Mouse (Mus musculus) adrenal gland, postnatal 36 days (tissue): ENCODE measurements around the gene Myl6. TPM values are rescaled to one million over a fixed set of nuclear protein-coding genes. Genes with fewer than 3 reads are reported as not detected.
"Not testable (repeated sequence)": the region's sequence is repeated elsewhere in the genome, so short reads cannot be mapped to it uniquely, and the experiment has no call there.

Source experiments
- DNase-seq, 2 experiments: peaks; one replicate each; pipeline ENCODE4 v3.0.0; 2021; ENCODE audit warnings: mixed read lengths in 1 of 2
- total RNA-seq, 2 experiments: library from RNA; stranded (reverse); gene quantifications; 2 replicates each; pipeline ENCODE4 v1.2.3; 2021

Gene Myl6
- total RNA-seq, 2 experiments from 2014 or later: 812 to 946 TPM

DNA sequence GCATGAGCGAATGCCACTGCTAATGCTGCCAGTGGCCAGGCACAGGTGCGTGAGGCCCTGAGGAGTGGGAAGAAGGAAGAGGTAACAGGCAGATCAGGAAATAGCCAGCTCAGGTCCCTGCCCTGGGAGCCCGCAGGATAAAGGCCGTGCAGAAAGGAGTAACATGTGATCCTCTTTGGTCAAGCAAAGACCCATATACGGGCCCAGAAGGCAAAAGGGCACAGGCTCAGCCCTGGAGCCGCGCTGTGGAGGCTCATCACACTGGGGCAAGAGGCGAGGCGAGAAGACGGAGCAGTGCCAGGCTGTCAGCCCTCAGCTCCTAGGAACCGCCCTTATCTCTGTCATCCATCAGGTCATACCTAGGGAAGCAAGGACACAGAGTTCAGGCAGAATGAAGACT is 16.4 kb upstream of the Myl6 start:
- no peak for DNase-seq

GRCm38 (mm10) chr10:128509831-128510230 is 15.9 kb upstream of the Myl6 start:
- no peak for DNase-seq

DNA sequence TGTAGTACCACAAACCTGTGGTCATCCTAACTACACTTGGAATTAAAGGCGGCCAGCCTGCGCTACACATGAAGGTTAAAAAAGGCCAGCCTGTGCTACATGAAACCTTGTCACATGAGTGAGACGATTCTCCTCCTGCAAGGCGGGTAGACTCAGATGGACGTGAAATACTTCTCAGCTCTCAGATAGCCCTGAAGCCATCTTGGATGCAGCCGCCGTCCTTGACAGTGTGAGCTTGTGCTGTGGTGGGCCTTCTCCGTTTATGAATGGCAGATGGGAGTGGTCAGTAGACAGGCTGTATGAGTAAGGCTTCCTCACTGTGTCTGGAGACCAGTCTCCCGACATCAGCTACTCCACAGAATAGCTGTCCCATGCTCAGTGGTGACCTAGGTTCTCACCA is 15.3 kb upstream of the Myl6 start:
- DNase-seq: no peak

DNA sequence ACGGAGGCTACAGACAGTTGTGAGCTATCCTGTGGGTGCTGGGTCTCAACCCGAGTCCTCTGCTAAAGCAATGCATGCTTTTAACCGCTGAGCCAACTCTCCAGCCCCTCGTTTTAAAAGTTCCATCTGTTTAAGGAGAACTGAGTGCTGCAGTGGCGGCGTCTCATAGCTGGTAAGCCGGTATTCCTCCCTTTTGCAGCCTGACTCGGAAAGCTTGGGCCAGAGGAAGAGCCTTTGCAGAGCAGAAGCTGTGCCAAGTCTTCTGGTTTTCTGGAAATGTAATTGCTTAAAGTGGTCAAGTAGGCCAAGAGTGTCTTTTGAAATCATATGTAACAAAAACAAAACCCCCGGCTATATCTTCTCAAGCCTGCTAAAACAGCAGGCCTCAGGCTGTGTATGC is 14.3 kb upstream of the Myl6 start:
- no peak for DNase-seq

GRCm38 (mm10) chr10:128505974-128506373 is 12.0 kb upstream of the Myl6 start:
- no peak for DNase-seq

- not testable (repeated sequence) for DNase-seq
Observed at GRCm38 (mm10) chr10:128505371-128505667, 11.4 kb upstream of the Myl6 start.

- DNase-seq: no peak
Observed at GRCm38 (mm10) chr10:128504641-128505370, 10.9 kb upstream of the Myl6 start.

DNA sequence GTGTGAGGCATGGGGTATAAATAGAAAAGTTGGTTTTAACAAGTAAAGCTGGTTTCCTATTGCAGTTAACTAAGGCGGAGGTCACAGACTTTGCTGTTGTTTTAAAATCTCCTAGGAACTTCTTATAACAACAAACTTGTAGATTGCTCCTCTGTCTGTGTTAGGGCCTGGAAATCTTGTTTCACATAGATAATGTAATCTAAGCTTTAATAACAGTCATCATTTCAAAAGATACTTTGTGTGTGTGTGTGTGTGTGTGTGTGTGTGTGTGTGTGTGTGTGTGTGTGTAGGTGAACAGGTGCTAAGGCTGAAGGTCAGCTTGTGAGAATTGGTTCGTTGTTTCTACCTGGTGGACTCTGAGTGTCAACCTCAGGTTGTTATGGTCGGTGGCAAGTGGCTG is 10.1 kb upstream of the Myl6 start:
- no peak for DNase-seq

GRCm38 (mm10) chr10:128503532-128503931 is 9.6 kb upstream of the Myl6 start:
- DNase-seq: no peak

- DNase-seq: peak; percentile 65 to 70
Observed at GRCm38 (mm10) chr10:128502341-128502740, 8.4 kb upstream of the Myl6 start.

DNA sequence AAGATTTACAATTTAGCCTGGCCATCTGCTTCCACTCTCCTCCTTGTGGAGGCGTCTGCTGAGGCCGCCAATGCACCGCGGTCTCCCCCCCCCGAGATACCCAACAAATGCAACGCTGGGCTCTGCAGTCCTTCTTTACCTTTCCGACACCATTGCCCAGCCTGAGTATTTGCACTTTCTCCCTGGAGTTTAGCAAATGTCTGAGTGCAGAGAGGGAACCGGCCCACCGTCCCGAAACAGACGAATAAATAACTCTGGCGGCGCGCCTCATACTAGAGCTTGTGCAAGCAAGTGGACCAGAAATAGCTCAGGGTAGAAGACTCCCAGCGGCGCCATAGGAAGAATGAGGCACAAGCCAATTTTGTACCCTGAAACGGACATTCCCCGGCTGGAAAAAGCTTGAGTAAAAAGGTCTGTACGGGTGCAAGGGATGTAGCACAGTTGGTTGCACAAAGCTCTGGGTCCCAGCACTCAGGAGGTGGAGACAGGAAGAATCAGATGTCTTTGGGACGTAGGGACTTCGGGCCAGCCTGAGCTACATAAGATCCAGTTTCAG is 5.2 kb upstream of the Myl6 start:
- DNase-seq: peak; percentile 66 to 70

GRCm38 (mm10) chr10:128498590-128498989 is 4.6 kb upstream of the Myl6 start, which contains the start of gene Myl6b:
Gene Myl6b (minus strand): TSS chr10:128498685.
- peak; percentile 97 to 98 for DNase-seq

- DNase-seq: no peak
Observed at GRCm38 (mm10) chr10:128497134-128497737, 3.3 kb upstream of the Myl6 start.

DNA sequence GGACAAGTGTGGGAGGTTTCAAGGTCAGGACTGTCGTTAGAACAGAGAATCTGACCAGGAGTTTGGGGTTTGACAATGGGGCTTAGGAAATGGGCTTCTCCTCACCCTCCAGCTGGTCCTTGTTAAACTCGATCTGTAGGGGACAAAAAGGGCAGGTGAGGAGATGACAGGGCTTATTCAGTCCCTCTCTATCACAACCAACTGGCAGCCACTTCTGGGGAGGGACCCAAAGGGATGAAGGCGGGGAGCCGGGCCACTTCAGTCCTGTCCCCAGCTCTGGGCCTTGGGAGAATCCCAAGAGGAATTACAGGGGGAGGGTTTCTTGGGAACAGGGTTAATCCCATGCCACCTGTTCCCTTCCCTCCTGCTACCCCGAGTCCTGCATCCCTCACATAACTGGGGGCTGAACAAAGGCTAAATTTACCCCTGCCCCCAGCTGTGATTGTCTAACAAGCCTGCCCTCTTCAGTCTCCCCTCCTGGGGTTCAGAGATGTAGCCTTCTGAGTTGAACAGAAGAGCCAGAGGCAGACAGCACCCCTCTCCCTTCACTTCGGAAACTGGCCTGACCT is 2.6 kb upstream of the Myl6 start:
- no peak for DNase-seq

- no peak for DNase-seq
Observed at GRCm38 (mm10) chr10:128495903-128496302, 2.0 kb upstream of the Myl6 start.

- no peak for DNase-seq
Observed at GRCm38 (mm10) chr10:128495270-128495669, 1.3 kb upstream of the Myl6 start.

GRCm38 (mm10) chr10:128494667-128495245 is 811 bp upstream of the Myl6 start:
- no peak for DNase-seq

- no peak for DNase-seq
Observed at GRCm38 (mm10) chr10:128493319-128493694, 638 bp downstream of the Myl6 start.

GRCm38 (mm10) chr10:128492633-128493311 is 1.2 kb downstream of the Myl6 start:
- DNase-seq: peak; percentile 69 to 76

- not testable (repeated sequence) for DNase-seq
Observed at GRCm38 (mm10) chr10:128492051-128492450, 1.9 kb downstream of the Myl6 start.

GRCm38 (mm10) chr10:128491495-128491894 is 2.5 kb downstream of the Myl6 start:
- peak; percentile 47 to 59 for DNase-seq

GRCm38 (mm10) chr10:128490912-128491311 is 3.0 kb downstream of the Myl6 start:
- DNase-seq: no peak
